Mouse (Mus musculus) fat pad, adult 2 months (tissue): Measurements from ENCODE around the gene Pou3f3.

Experiments used
- DNase-seq: peaks from one replicate; pipeline ENCODE4 v3.0.0-alpha.2; 2011; ENCODE audit warnings: low read depth, low spot score; ENCODE audit errors: extremely low read depth

Gene Pou3f3

GRCm38 (mm10) chr1:42694290-42694664 is 1.3 kb upstream of the Pou3f3 start:
- DNase-seq, result no peak

GRCm38 (mm10) chr1:42694665-42695577 is 647 bp upstream of the Pou3f3 start:
- no peak for DNase-seq

- no peak for DNase-seq
These were observed 933 bp downstream of the Pou3f3 start for GRCm38 (mm10) chr1:42696371-42697031.

GRCm38 (mm10) chr1:42697321-42697755 is 1.8 kb downstream of the Pou3f3 start:
- DNase-seq, result no peak

- no peak for DNase-seq
These were observed 2.4 kb downstream of the Pou3f3 start for GRCm38 (mm10) chr1:42697756-42698583.

- no peak for DNase-seq
These were observed 3.2 kb downstream of the Pou3f3 start for GRCm38 (mm10) chr1:42698584-42699333.

GRCm38 (mm10) chr1:42699471-42699871 is 3.9 kb downstream of the Pou3f3 start:
- DNase-seq, result no peak

GRCm38 (mm10) chr1:42700171-42700570 is 4.6 kb downstream of the Pou3f3 start:
- no peak for DNase-seq

GRCm38 (mm10) chr1:42700815-42701214 is 5.2 kb downstream of the Pou3f3 start:
- DNase-seq, result no peak

GRCm38 (mm10) chr1:42701833-42702611 is 6.5 kb downstream of the Pou3f3 start:
- DNase-seq, result no peak

GRCm38 (mm10) chr1:42702984-42703383 is 7.4 kb downstream of the Pou3f3 start:
- no peak for DNase-seq

GRCm38 (mm10) chr1:42703424-42703823 is 7.9 kb downstream of the Pou3f3 start:
- DNase-seq, result no peak

GRCm38 (mm10) chr1:42703851-42704613 is 8.5 kb downstream of the Pou3f3 start:
- DNase-seq, result no peak

- no peak for DNase-seq
These were observed 9.6 kb downstream of the Pou3f3 start for GRCm38 (mm10) chr1:42704981-42705810.

GRCm38 (mm10) chr1:42705811-42706160 is 10.2 kb downstream of the Pou3f3 start:
- no peak for DNase-seq

GRCm38 (mm10) chr1:42707196-42707595 is 11.6 kb downstream of the Pou3f3 start:
- DNase-seq, result no peak

- DNase-seq, result no peak
These were observed 12.1 kb downstream of the Pou3f3 start for GRCm38 (mm10) chr1:42707611-42708130.

GRCm38 (mm10) chr1:42709024-42709423 is 13.5 kb downstream of the Pou3f3 start:
- no peak for DNase-seq
